Comparison of ENCODE assay signal across 10 mouse cellular contexts in the genomic region with DNA sequence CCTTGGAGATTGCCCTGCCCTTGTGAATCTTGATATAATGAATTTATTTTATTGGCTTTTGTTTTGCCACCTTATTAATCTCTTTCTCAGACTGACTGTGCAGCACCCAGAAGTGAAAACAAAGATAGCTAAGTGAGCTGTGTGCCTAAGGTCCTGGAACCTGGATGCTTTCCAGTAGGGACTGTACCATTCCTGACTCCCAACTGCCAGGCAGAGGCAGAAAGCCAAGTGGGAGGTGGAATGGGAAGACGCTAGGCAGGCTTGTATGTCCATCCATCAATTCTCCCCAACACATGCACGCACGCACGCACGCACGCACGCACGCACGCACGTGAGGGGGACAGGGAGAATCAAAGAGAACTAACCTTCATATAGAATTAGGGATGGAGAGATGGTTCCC. TPM values are rescaled to one million over a fixed set of nuclear protein-coding genes. Genes with fewer than 3 reads are reported as not detected.
"Had no signal": no experiment of that assay in that cellular context is flagged by ENCODE, and none has a peak within 500 bp of the region (broad histone marks: within the 10 kb centered on the region; RNA-seq: fewer than 3 reads in every experiment).

No protein-coding gene starts in this region.

- DNase-seq: kidney, adult 18-20 months; kidney, postnatal 10 days; kidney, postnatal 4 days; lung, postnatal 14 days; right cerebral cortex, postnatal 14 days; thymus, postnatal 4 days had no signal

RNA-seq across cellular contexts. Expression of gene Nr5a2, which starts 26.2 kb away (rescaled TPM):
- total RNA-seq: layer of hippocampus, adult 2 months; layer of hippocampus, postnatal 10 days; monocyte, adult 5-6 weeks; neutrophil, adult 5-6 weeks had no signal
